Mouse (Mus musculus): ENCODE measurements around the gene Nt5c3. TPM values are rescaled to one million over a fixed set of nuclear protein-coding genes. Genes with fewer than 3 reads are reported as not detected.
A peak's percentile ranks its signal among the peaks of the same experiment; 100 is the strongest.
"Not testable (repeated sequence)": the region's sequence is repeated elsewhere in the genome, so short reads cannot be mapped to it uniquely, and the experiment has no call there.

Gene Nt5c3
- total RNA-seq, 2 experiments from 2014 or later, result 74.2 to 94.4 TPM

DNA sequence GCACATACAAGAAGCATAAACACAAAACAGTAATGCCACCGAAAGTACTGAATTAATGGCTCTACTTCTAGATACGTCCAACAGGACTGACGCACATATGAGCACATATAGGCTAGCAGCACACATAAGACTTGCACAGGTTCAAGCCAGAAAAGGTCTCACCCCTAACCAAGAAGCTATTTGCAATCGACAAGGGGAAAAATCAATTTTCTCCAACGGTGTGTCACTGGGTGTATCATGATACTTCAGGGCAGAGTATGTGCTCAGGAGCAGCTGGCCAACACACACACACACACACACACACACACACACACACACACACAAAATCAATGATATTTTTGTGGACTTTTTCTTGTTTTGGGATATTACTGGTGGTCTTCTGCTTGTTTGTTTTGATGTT, 18.2 kb downstream of the Nt5c3 start:
- intact Hi-C loops (cut with DNase I), result no loop called here
- DNase-seq, result no peak

GRCm38 (mm10) chr6:56904982-56905381, 18.8 kb downstream of the Nt5c3 start:
- DNase-seq, result no peak
- intact Hi-C loops (cut with DNase I), result loop anchor here (5.0 kb wide), 1 partner anchor 43 kb away; no protein-coding TSS in a partner anchor

DNA sequence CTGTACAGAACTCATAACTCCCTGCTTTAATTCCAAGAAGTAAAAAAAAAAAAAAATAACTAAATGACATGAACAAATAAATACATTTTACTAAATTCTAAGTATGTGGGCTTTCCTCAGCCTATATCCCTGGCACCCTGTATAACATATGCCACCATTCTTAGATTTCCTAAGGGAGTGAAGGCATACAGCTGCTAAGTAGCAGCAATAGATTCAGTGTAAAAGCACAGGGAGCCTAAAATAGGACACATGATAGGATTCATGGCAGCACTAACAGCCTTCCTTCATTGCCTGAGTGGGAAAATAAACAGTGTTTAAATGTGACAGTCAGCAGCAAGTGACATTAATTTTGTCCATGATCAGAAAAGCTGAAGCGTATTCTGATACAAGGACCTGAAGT, 19.4 kb downstream of the Nt5c3 start:
- intact Hi-C loops (cut with DNase I), result loop anchor here (5.0 kb wide), 1 partner anchor 42 kb away; no protein-coding TSS in a partner anchor
- no peak for DNase-seq

GRCm38 (mm10) chr6:56903831-56904230, 19.9 kb downstream of the Nt5c3 start:
- no peak for DNase-seq
- intact Hi-C loops (cut with DNase I), result loop anchor here (5.0 kb wide), 1 partner anchor 42 kb away; no protein-coding TSS in a partner anchor

DNA sequence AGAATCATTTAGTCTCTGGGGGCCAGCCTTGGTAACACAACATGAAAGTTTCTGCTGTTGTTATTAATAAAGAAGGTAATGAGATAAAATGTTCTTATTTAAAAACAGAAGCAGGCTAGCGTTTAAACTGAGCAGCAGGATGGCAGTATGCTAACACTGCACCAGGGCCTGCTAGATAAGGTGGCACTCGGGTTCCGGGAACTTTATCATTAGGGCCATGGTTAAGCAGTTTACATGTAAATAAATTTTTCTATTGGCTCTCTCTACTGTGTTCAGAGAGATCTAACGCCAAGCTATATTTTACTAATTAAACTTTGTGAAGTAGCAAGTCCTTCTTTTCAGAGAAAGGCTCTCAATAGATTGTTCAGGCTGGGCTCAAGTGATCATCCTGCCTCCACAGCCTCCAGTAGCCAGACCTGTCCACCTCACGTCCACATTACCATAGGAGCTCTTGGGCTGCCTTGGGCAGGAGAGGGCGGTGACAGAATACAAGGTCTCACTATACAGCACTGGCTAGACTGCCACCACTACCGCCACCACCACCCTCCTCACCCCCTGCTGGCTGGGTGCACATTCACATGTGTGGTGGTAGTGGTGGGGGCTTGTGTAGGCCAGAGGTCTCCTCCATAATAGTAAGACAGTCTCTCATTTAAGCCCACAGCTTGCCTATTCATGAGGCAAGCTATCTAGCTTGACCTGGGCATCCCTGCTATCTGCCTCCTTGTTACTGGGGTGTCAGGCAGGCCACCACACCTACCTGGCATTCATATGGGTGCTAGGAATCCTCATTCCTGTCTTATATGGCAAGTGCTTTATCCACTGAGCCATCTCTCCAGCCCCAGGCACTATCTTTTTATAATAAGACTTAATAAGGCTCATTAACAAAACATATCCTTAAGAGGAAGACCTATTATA, 20.9 kb downstream of the Nt5c3 start:
- DNase-seq, result no peak
- intact Hi-C loops (cut with DNase I), result loop anchor here (5.0 kb wide), 1 partner anchor 41 kb away; no protein-coding TSS in a partner anchor

GRCm38 (mm10) chr6:56901824-56902386, 21.8 kb downstream of the Nt5c3 start:
- DNase-seq, result peak; percentile 63 to 72
- intact Hi-C loops (cut with DNase I), result loop anchor here (5.0 kb wide), 1 partner anchor 40 kb away; no protein-coding TSS in a partner anchor

DNA sequence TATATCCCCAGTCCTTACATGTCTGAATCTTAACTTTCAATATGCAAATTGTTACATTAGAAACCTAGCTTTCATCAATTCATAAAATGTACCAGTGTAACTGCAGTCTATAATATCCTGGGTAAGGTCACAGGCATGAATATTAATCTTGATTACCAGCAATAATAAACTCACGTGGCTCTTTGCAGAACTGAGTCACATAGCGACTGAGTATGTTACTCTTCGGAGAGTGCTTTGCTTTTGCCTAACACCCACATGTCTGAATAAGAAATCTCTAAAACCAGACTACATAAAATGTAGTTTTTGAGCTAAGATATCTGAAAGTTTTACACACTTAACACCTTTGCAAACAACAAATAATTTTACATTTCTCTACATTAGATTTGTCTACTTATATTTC, 22.4 kb downstream of the Nt5c3 start:
- DNase-seq, result no peak
- intact Hi-C loops (cut with DNase I), result loop anchor here (5.0 kb wide), 1 partner anchor 39 kb away; no protein-coding TSS in a partner anchor

DNA sequence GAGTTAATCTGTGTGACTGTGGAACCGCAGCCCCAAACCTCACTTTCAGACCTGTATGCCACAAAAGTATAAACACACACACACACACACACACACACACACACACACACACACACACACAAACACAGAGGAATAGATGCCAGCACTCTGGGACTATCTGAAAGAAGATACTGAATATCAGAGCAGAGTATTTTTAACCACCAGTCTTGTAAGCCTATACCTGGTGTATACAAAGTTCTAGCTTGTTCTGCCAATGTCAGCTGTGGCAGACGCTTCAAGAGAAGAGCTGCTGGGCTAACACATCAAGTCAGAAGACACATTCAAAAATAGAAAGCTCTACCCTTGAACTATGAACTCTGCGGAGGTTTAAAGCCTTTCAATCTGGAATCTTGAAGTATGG, 24.1 kb downstream of the Nt5c3 start:
- DNase-seq, result no peak
- intact Hi-C loops (cut with DNase I), result no loop called here

- intact Hi-C loops (cut with DNase I), result no loop called here
- no peak for DNase-seq
Measured at GRCm38 (mm10) chr6:56890762-56891161, 33.0 kb downstream of the Nt5c3 start.

DNA sequence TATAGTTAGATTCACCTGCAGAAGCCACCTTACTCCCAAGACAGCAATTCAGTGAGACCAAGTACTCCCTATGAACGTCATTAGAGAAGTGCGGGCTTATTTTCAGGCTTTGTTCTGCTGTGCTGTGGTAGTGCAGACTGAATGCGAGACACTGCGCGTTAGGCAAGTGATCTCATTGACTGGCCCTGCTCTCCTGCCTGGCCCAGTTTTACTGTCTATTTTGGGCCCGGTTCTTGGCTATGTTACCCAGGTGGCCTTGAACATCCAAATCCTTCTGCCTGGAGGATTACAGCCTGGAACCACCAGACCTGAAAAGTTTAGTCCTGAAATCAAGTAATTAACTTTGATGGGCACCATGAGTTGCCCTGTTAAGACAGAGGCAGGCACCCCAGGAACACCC, 35.2 kb downstream of the Nt5c3 start:
- DNase-seq, result no peak

DNA sequence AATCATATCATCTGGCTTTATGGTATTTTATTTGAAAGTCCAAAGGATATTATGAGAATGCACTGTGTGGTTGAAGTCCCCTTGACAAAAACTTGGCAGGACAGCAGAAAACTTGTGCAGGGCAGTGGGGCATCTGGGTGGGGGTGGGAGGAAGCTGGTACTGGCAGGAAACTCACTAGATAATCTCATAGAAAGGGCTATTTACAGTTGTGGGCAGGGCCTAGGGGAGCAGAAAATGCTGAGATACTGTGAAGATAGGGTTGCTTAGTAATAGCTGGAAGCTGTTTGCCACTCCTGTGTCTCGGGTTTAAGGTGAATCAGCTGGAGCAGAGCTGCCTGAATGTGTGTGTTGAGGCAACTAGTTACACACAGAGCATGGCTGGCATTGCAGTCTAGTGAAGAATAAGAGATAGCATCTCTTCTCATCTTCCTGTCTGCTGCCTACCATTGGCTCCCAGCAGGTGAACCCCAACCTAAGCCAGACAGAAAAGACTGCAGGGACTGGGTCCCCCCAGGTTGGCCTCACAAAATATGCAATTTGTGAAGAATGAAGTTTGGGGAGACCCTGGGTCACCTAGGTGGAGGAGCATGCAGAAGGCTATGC, 44.3 kb downstream of the Nt5c3 start:
- no peak for DNase-seq
- intact Hi-C loops (cut with DNase I), result no loop called here

More for the DNA sequence above, 35.2 kb downstream of the Nt5c3 start:
- intact Hi-C loops (cut with DNase I), result no loop called here

DNA sequence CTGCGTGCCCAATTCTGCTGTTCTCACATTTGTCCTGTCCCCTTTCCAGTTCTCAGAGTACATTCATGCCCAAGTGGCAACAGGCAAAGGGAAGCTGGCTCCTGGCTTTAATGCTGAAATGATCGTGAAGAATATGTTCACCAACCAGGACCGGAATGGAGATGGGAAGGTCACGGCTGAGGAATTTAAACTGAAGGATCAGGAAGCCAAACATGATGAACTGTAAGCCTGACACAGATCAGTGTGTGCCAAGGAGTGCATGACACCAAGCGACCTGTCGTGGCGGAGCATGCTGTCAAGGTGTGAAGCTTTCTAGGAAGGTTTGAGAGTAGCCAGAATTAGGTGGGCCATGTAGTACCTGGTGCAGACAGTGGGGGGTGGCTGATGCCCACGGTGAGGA, 45.7 kb downstream of the Nt5c3 start:
- intact Hi-C loops (cut with DNase I), result no loop called here
- DNase-seq, result no peak

GRCm38 (mm10) chr6:56876870-56877269, 46.9 kb downstream of the Nt5c3 start:
- DNase-seq, result no peak
- intact Hi-C loops (cut with DNase I), result no loop called here

DNA sequence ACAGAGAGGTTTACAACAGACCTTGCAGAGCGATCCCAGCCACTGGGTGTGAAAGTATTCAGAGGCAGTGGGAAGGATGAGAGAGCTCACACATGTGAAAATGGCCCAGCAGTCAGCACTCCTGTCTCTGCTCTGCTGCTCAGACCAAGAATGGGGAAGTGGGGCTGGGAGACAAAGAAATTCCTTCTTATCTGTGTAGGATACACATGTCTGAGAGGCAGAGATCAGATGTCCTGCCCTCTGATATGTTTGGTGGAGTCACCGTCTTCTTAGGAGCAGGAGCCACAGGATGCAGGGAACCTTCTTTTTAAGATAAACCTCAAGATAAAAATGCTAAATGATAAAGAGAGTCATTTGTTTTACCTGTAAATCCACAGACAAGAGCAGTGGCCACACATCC, 53.7 kb downstream of the Nt5c3 start:
- intact Hi-C loops (cut with DNase I), result no loop called here
- no peak for DNase-seq

GRCm38 (mm10) chr6:56868565-56868964, 55.2 kb downstream of the Nt5c3 start:
- no peak for DNase-seq
- intact Hi-C loops (cut with DNase I), result no loop called here

DNA sequence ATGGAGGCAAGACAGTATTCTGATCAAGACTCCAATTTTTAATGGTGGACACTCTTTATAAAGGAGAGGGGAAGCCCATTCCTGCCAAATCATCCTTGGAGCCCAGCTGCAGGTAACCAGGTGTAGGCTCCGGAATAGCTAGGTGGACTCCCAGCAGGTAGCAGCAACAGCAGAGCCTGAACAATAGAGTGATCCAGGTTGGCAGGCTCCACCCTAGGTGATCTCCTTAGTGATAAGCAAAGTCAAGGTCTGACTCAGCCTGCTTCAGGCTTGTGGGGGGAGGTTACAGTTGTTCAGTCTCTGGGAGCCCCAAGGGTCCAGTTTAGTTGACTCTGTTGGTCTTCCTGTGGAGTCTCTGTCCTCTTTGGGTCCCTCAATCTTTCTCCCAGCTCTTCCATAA, 56.8 kb downstream of the Nt5c3 start:
- intact Hi-C loops (cut with DNase I); DNase-seq: not testable (repeated sequence)

DNA sequence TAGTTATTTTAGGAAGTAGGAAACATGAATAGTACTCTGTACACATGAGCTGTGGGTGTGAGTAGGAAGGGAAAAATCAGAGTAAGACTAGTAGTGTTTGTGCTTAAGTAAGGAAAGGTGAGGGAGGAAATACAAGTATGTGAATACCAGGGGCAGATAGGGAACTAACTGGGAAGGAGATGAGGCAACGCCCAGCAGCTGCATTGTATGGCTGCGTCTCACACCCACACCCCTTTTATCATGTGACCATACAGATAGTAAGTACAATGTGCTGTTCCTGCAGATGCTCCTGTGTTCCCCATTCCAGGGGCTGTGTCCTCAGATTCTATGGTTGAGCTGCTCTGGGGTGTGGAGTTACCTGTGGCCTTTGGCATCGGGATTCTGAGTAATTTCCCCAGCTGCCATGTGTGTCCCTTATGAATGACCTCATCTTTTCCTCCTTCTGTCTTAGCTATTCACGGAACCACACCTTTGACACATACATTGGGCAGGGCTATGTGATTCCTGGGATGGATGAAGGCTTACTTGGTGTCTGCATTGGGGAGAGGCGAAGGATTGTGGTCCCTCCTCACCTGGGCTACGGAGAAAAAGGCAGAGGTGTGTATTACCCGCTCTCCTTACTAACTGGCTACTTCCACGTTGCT, 63.4 kb downstream of the Nt5c3 start:
- intact Hi-C loops (cut with DNase I), result loop anchor here (5.0 kb wide), 1 partner anchor 42 kb away; no protein-coding TSS in a partner anchor
- no peak for DNase-seq

DNA sequence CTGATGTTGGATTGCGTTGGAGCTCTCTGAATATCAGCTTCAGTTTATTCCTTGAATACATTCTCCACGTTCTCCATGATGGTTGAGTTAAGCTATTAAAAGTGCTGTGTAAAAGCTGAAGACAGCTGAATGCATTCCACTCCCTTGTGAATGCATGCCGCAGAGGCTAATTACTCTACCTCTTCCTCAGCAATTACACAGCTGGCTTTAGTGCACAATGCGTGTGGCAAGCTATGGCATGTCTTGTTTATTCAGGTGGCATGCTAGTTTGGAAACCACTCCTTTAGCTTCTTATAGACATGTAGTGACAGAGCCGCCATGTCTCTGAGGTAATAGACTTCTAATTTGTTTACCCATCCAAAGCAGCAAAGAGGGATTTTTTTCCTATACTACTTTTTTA, 67.0 kb downstream of the Nt5c3 start:
- no peak for DNase-seq
- intact Hi-C loops (cut with DNase I), result no loop called here

DNA sequence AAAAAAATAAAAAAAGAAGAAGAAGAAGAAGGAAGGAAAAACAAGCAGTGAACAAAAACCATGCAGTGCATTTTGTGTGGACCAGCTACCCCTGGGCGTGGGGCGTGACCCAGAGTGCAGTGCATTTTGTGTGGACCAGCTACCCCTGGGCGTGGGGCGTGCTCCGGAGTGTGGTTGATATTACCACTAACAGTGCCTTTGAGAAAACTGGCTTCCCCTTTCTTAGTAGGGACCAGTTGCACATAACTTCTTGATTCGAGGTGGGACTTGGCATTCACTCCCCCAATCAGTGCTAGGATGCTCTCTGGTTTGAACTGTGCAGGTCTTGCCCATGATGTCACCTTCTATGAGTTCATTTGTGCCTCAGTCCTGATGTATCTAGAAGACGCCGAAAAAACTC, 68.9 kb downstream of the Nt5c3 start:
- intact Hi-C loops (cut with DNase I), result no loop called here
- no peak for DNase-seq

DNA sequence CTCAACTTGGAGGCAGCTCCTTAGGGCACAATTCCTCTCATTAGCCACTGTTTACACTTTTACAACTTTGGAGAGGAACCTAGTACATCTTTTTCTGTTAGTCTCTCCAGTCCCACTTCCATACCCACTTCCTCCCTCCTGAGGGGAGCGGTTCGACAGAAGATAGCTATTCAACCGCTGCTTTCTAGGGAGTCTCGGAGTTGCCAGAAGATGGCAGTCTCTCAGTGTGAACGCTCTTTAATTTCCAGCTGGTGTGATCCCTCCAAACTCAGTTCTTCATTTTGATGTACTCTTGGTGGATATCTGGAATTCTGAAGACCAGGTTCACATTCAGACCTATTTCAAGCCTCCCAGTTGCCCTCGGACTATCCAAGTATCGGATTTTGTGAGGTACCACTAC, 73.4 kb downstream of the Nt5c3 start:
- no peak for DNase-seq
- intact Hi-C loops (cut with DNase I), result loop anchor here (2.0 kb wide), 1 partner anchor 58 kb away; no protein-coding TSS in a partner anchor

DNA sequence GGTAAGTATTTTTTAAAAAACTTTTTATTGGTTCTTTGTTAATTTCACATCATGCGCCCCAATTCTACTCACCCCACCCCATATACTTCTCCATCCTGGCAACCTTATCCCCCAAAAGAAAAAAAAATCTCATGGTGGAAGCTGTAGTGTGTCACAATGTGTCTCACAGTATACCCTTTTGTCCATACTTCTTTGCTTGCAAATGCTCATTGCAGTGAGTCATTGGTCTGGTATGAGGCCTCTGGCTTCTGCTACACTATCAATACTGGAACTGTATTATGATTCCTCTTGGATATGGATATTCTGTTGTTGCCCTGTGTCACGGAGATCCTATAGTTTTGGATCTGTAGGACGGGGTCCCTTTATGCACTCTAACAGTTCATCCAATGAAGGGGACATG, 74.8 kb downstream of the Nt5c3 start:
- intact Hi-C loops (cut with DNase I), result no loop called here
- no peak for DNase-seq

Data from heart, postnatal 36 days (tissue).